Mouse (Mus musculus) stomach, postnatal 0 days (tissue): ENCODE measurements at regions not wholly inside any gene's neighbourhood (a gene's known extent, or its start where the extent isn't known, plus 50 kb on each side); places are given as distances from the start of the nearest gene placed in this dataset.
"Not testable (repeated sequence)": the region's sequence is repeated elsewhere in the genome, so short reads cannot be mapped to it uniquely, and the experiment has no call there.

ENCODE experiments used
- ATAC-seq: fragments of 200-750 bp; cut with Nextera tagmentation; 2 replicates; pipeline ENCODE4 v1.8.0; 2017; ENCODE audit not compliant: low FRiP score, low TSS enrichment
- DNase-seq: peaks from one replicate; pipeline ENCODE4 v3.0.0-alpha.2; 2016; ENCODE audit warnings: low spot score
- H3K27ac ChIP-seq: fragments of 300-500 bp; sonication (generic); replicated peaks from 2 replicates; pipeline ENCODE4 v1.5.1; 2014; ENCODE audit warnings: mild to moderate bottlenecking, control low read depth
- H3K27me3 ChIP-seq: fragments of 300-500 bp; sonication (generic); 2 replicates; pipeline ENCODE4 v1.6.1; 2014; ENCODE audit warnings: low read length; ENCODE audit not compliant: control insufficient read depth, insufficient read depth
- H3K36me3 ChIP-seq: fragments of 300-500 bp; sonication (generic); 2 replicates; pipeline ENCODE4 v1.6.1; 2014; ENCODE audit warnings: low read length, mixed read lengths; ENCODE audit not compliant: control insufficient read depth, insufficient read depth
- H3K4me1 ChIP-seq: fragments of 300-500 bp; sonication (generic); replicated peaks from 2 replicates; pipeline ENCODE4 v1.6.1; 2014; ENCODE audit warnings: antibody characterized with exemption; ENCODE audit not compliant: control insufficient read depth, insufficient read depth
- H3K4me2 ChIP-seq: fragments of 300-500 bp; sonication (generic); replicated peaks from 2 replicates; pipeline ENCODE4 v1.6.1; 2014; ENCODE audit warnings: low read depth, mild to moderate bottlenecking, control low read depth, moderate library complexity
- H3K4me3 ChIP-seq: fragments of 300-500 bp; sonication (generic); 2 replicates; pipeline ENCODE4 v1.5.1; 2014; ENCODE audit warnings: low read depth, low read length, control low read depth
- H3K9ac ChIP-seq: fragments of 300-500 bp; sonication (generic); 2 replicates; pipeline ENCODE4 v1.6.1; 2014; ENCODE audit warnings: mild to moderate bottlenecking, low read length, control low read depth, mixed read lengths
- H3K9me3 ChIP-seq: fragments of 300-500 bp; sonication (generic); 2 replicates; pipeline ENCODE4 v1.6.1; 2016; ENCODE audit warnings: low read length; ENCODE audit not compliant: control insufficient read depth
- CTCF ChIP-seq: IDR thresholded peaks from 2 replicates; pipeline ENCODE4 v1.5.1; 2016; ENCODE audit warnings: antibody characterized with exemption, low read depth, mild to moderate bottlenecking, moderate library complexity
- EP300 ChIP-seq: optimal IDR thresholded peaks from 2 replicates; pipeline ENCODE3; 2016; ENCODE audit warnings: antibody characterized with exemption
- WGBS: fragments of 180-500 bp; shearing (Covaris S2); extraction: QIAGEN DNeasy Blood & Tissue Kit; methylation state at CpG from one replicate; pipeline ENCODE4 v1.1.7; 2014; 5-methylcytosine and 5-hydroxymethylcytosine counted together

GRCm38 (mm10) chr2:95433996-95434395 lies 884.0 kb upstream of the Lrrc4c start:
- DNase-seq, ATAC-seq: not testable (repeated sequence)

GRCm38 (mm10) chr2:95440957-95441356 lies 877.0 kb upstream of the Lrrc4c start:
- H3K4me2 ChIP-seq, result no peak overlapping the region
- H3K27ac ChIP-seq, result no peak overlapping the region
- no peaks in the 10 kb centered on the region for H3K27me3 ChIP-seq
- no peaks in the 10 kb centered on the region for H3K36me3 ChIP-seq
- H3K9ac ChIP-seq, result no peak overlapping the region
- no peaks in the 10 kb centered on the region for H3K9me3 ChIP-seq
- H3K4me3 ChIP-seq, result no peak overlapping the region
- no peaks in the 10 kb centered on the region for H3K4me1 ChIP-seq
- TF ChIP-seq EP300, result no peak
- TF ChIP-seq CTCF, result no peak
- DNase-seq, result no peak
- ATAC-seq, result no peak

More at GRCm38 (mm10) chr2:95433996-95434395, 884.0 kb upstream of the Lrrc4c start:
- not testable (repeated sequence) for H3K9ac ChIP-seq, H3K27ac ChIP-seq, H3K4me3 ChIP-seq, H3K9me3 ChIP-seq, H3K27me3 ChIP-seq, H3K4me2 ChIP-seq, H3K4me1 ChIP-seq, H3K36me3 ChIP-seq
- WGBS, result 56% methylated on average over 1 of the region's 1 CpGs

GRCm38 (mm10) chr2:95443245-95443799 lies 874.6 kb upstream of the Lrrc4c start:
- no peaks in the 10 kb centered on the region for H3K4me1 ChIP-seq
- ATAC-seq, result no peak
- H3K9me3 ChIP-seq, result no peaks in the 10 kb centered on the region
- H3K4me2 ChIP-seq, result no peak overlapping the region
- no peak overlapping the region for H3K9ac ChIP-seq
- WGBS, result 78% methylated on average over 2 of the region's 2 CpGs
- no peak overlapping the region for H3K27ac ChIP-seq
- no peak overlapping the region for H3K4me3 ChIP-seq
- no peaks in the 10 kb centered on the region for H3K27me3 ChIP-seq
- no peaks in the 10 kb centered on the region for H3K36me3 ChIP-seq
- no peak for DNase-seq
- TF ChIP-seq EP300 (no peak), CTCF (no peak)

DNA sequence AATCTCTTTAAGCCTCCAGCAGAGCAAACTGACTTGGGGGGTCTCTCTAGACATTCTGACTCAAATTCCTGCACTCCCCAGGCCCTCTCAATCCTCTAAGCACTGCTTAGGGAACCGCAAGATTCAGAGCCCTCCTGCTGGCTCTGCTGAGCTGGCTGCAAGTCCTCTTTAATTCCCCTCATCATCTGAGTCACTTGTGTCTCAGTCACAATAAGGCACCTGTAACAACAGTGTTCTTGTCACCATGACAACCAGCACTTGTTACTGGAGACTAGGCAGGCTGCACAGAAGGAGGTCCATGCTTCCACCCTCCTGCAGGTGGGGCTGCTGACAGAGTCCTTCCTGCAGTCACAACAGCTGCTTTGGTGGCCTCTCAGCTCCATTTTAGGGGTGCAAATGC lies 869.1 kb upstream of the Lrrc4c start:
- ATAC-seq (no peak), DNase-seq (no peak)
- 13% methylated on average over 1 of the region's 1 CpGs for WGBS
- no peak overlapping the region for H3K9ac ChIP-seq
- H3K9me3 ChIP-seq, result no peaks in the 10 kb centered on the region
- H3K4me1 ChIP-seq, result no peaks in the 10 kb centered on the region
- H3K27ac ChIP-seq, result no peak overlapping the region
- H3K4me3 ChIP-seq, result no peak overlapping the region
- TF ChIP-seq EP300, result no peak
- no peak for TF ChIP-seq CTCF
- no peaks in the 10 kb centered on the region for H3K27me3 ChIP-seq
- no peaks in the 10 kb centered on the region for H3K36me3 ChIP-seq
- no peak overlapping the region for H3K4me2 ChIP-seq

DNA sequence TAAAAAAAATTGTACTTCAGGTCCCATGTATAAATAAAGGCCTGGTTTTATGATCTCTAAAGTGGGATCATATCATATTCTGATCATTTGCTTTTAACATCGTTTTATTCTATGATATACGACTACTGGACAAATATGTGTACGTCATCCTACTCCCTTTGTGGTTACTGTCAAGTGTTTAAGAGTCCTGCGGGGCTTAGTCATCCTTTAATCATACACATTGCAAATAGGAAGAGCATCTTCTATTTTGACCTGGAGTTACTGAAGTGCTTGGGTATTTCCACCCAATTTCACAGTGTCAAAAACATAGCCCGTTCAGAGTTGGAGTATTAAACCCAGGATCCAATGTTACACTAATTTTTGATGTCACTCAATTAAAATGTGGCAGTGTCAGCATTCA lies 838.1 kb upstream of the Lrrc4c start:
- TF ChIP-seq CTCF (no peak), EP300 (no peak)
- DNase-seq, result no peak
- no peak overlapping the region for H3K4me2 ChIP-seq
- no peak overlapping the region for H3K27ac ChIP-seq
- WGBS, result 75% methylated on average over 5 of the region's 5 CpGs
- no peak overlapping the region for H3K4me3 ChIP-seq
- no peaks in the 10 kb centered on the region for H3K36me3 ChIP-seq
- no peaks in the 10 kb centered on the region for H3K27me3 ChIP-seq
- no peak for ATAC-seq
- no peaks in the 10 kb centered on the region for H3K4me1 ChIP-seq
- no peaks in the 10 kb centered on the region for H3K9me3 ChIP-seq
- H3K9ac ChIP-seq, result no peak overlapping the region

- H3K4me2 ChIP-seq, result no peak overlapping the region
- TF ChIP-seq CTCF (no peak), EP300 (no peak)
- H3K4me1 ChIP-seq, result no peaks in the 10 kb centered on the region
- no peak for ATAC-seq
- H3K36me3 ChIP-seq, result no peaks in the 10 kb centered on the region
- no peak overlapping the region for H3K9ac ChIP-seq
- WGBS, result 84% methylated on average over 2 of the region's 2 CpGs
- DNase-seq, result no peak
- no peak overlapping the region for H3K27ac ChIP-seq
- H3K4me3 ChIP-seq, result no peak overlapping the region
- H3K9me3 ChIP-seq, result no peaks in the 10 kb centered on the region
- no peaks in the 10 kb centered on the region for H3K27me3 ChIP-seq
These were observed 834.6 kb upstream of the Lrrc4c start for GRCm38 (mm10) chr2:95483397-95483796.
